Mouse (Mus musculus) midbrain, embryonic 15.5 days (tissue): ENCODE data around the gene Rph3al. TPM values are rescaled to one million over a fixed set of nuclear protein-coding genes. Genes with fewer than 3 reads are reported as not detected.

Experiments used
- ATAC-seq: fragments of 200-750 bp; cut with Nextera tagmentation; replicated peaks from 2 replicates; pipeline ENCODE4 v1.8.0; 2017; ENCODE audit warnings: moderate TSS enrichment
- H3K27ac ChIP-seq: fragments of 300-500 bp; sonication (generic); 2 replicates; pipeline ENCODE4 v1.5.1; 2015; ENCODE audit warnings: mild to moderate bottlenecking, inconsistent platforms
- H3K27me3 ChIP-seq: fragments of 300-500 bp; sonication (generic); replicated peaks from 2 replicates; pipeline ENCODE4 v1.6.1; 2015; ENCODE audit warnings: inconsistent platforms
- H3K36me3 ChIP-seq: fragments of 300-500 bp; sonication (generic); replicated peaks from 2 replicates; pipeline ENCODE4 v1.6.1; 2015; ENCODE audit warnings: inconsistent platforms
- H3K4me1 ChIP-seq: fragments of 300-500 bp; sonication (generic); 2 replicates; pipeline ENCODE4 v1.6.1; 2015; ENCODE audit warnings: inconsistent platforms
- H3K4me2 ChIP-seq: fragments of 300-500 bp; sonication (generic); 2 replicates; pipeline ENCODE4 v1.6.1; 2015; ENCODE audit warnings: inconsistent platforms, mild to moderate bottlenecking, moderate library complexity
- H3K4me3 ChIP-seq: fragments of 300-500 bp; sonication (generic); 2 replicates; pipeline ENCODE4 v1.5.1; 2015; ENCODE audit warnings: mild to moderate bottlenecking, inconsistent platforms
- H3K9ac ChIP-seq: fragments of 300-500 bp; sonication (generic); 2 replicates; pipeline ENCODE4 v1.6.1; 2015; ENCODE audit warnings: mild to moderate bottlenecking, inconsistent platforms
- H3K9me3 ChIP-seq: fragments of 300-500 bp; sonication (generic); 2 replicates; pipeline ENCODE4 v1.6.1; 2016; ENCODE audit warnings: inconsistent platforms
- WGBS: fragments of 180-500 bp; shearing (Covaris S2); methylation state at CpG from one replicate; pipeline ENCODE4 v1.1.7; 2015; ENCODE audit warnings: mixed read lengths; 5-methylcytosine and 5-hydroxymethylcytosine counted together
- polyA plus RNA-seq: library from polyadenylated mRNA; unstranded; fragments of >200 nt; fragmentation: Nextera tagmentation; extraction: Ambion mirVana; gene quantifications from 2 replicates; pipeline ENCODE4 v1.2.1, GENCODE M21; 2015

The Rph3al gene
- polyA plus RNA-seq, 1 experiment from 2014 or later: 3.2 TPM

- Histone ChIP-seq H3K9me3 (no peaks in the 10 kb centered on the region), H3K36me3 (no peaks in the 10 kb centered on the region), H3K4me3 (no peak overlapping the region), H3K4me1 (peaks cover 26% of the 10 kb centered on the region), H3K27ac (peak overlapping the region; percentile 35), H3K9ac (no peak overlapping the region), H3K4me2 (no peak overlapping the region), H3K27me3 (no peaks in the 10 kb centered on the region)
- 0 out of 2 replicates have a peak, but pooled peaks have one; percentile 32 for ATAC-seq
- 34% methylated on average over 9 of the region's 9 CpGs for WGBS
Measured at GRCm38 (mm10) chr11:75899676-75900075, 38.6 kb downstream of the Rph3al start.

GRCm38 (mm10) chr11:75898532-75898931, 39.7 kb downstream of the Rph3al start:
- no peak overlapping the region for H3K9ac ChIP-seq
- ATAC-seq: no peak

GRCm38 (mm10) chr11:75894791-75895420, 43.3 kb downstream of the Rph3al start:
- Histone ChIP-seq H3K27me3 (no peaks in the 10 kb centered on the region), H3K4me1 (peaks cover 21% of the 10 kb centered on the region), H3K27ac (no peak overlapping the region), H3K9ac (no peak overlapping the region), H3K36me3 (no peaks in the 10 kb centered on the region), H3K4me3 (no peak overlapping the region), H3K4me2 (no peak overlapping the region), H3K9me3 (no peaks in the 10 kb centered on the region)
- 66% methylated on average over 12 of the region's 12 CpGs for WGBS
- ATAC-seq: no peak

More at GRCm38 (mm10) chr11:75898532-75898931, 39.7 kb downstream of the Rph3al start:
- WGBS: 93% methylated on average over 9 of the region's 9 CpGs
- Histone ChIP-seq H3K4me1 (peaks cover 27% of the 10 kb centered on the region), H3K9me3 (no peaks in the 10 kb centered on the region), H3K4me3 (no peak overlapping the region), H3K36me3 (no peaks in the 10 kb centered on the region), H3K27me3 (no peaks in the 10 kb centered on the region), H3K4me2 (no peak overlapping the region), H3K27ac (no peak overlapping the region)

- H3K4me2 ChIP-seq: no peak overlapping the region
- H3K9me3 ChIP-seq: no peaks in the 10 kb centered on the region
- H3K36me3 ChIP-seq: no peaks in the 10 kb centered on the region
- H3K4me1 ChIP-seq: 0 out of 2 replicates have a peak, but pooled peaks cover 11% of the 10 kb centered on the region
- H3K27ac ChIP-seq: no peak overlapping the region
- 60% methylated on average over 2 of the region's 2 CpGs for WGBS
- no peak overlapping the region for H3K9ac ChIP-seq
- ATAC-seq: no peak
- H3K4me3 ChIP-seq: no peak overlapping the region
- no peaks in the 10 kb centered on the region for H3K27me3 ChIP-seq
Measured at GRCm38 (mm10) chr11:75893956-75894355, 44.3 kb downstream of the Rph3al start.

GRCm38 (mm10) chr11:75887349-75887748, 50.9 kb downstream of the Rph3al start:
- Histone ChIP-seq H3K4me2 (no peak overlapping the region), H3K27ac (no peak overlapping the region), H3K4me3 (no peak overlapping the region), H3K36me3 (no peaks in the 10 kb centered on the region), H3K9me3 (no peaks in the 10 kb centered on the region), H3K4me1 (no peaks in the 10 kb centered on the region), H3K27me3 (no peaks in the 10 kb centered on the region), H3K9ac (no peak overlapping the region)
- WGBS: 72% methylated on average over 3 of the region's 3 CpGs
- no peak for ATAC-seq

GRCm38 (mm10) chr11:75881234-75881633, 57.0 kb downstream of the Rph3al start:
- H3K9ac ChIP-seq: no peak overlapping the region
- H3K4me3 ChIP-seq: no peak overlapping the region
- WGBS: 87% methylated on average over 3 of the region's 3 CpGs
- H3K4me1 ChIP-seq: peaks cover 5% of the 10 kb centered on the region
- no peak for ATAC-seq
- no peaks in the 10 kb centered on the region for H3K36me3 ChIP-seq
- H3K27ac ChIP-seq: no peak overlapping the region
- no peaks in the 10 kb centered on the region for H3K9me3 ChIP-seq
- no peak overlapping the region for H3K4me2 ChIP-seq
- no peaks in the 10 kb centered on the region for H3K27me3 ChIP-seq

- no peak for ATAC-seq
- Histone ChIP-seq H3K9ac (no peak overlapping the region), H3K9me3 (no peaks in the 10 kb centered on the region), H3K4me2 (no peak overlapping the region), H3K4me1 (peaks cover 6% of the 10 kb centered on the region), H3K4me3 (no peak overlapping the region), H3K27ac (no peak overlapping the region), H3K36me3 (no peaks in the 10 kb centered on the region), H3K27me3 (no peaks in the 10 kb centered on the region)
- WGBS: 65% methylated on average over 8 of the region's 8 CpGs
Measured at GRCm38 (mm10) chr11:75880064-75880463, 58.2 kb downstream of the Rph3al start.

- no peaks in the 10 kb centered on the region for H3K36me3 ChIP-seq
- peaks cover 6% of the 10 kb centered on the region for H3K4me1 ChIP-seq
- no peak overlapping the region for H3K27ac ChIP-seq
- ATAC-seq: no peak
- 93% methylated on average over 8 of the region's 8 CpGs for WGBS
- no peak overlapping the region for H3K9ac ChIP-seq
- no peaks in the 10 kb centered on the region for H3K9me3 ChIP-seq
- no peak overlapping the region for H3K4me2 ChIP-seq
- H3K4me3 ChIP-seq: no peak overlapping the region
- no peaks in the 10 kb centered on the region for H3K27me3 ChIP-seq
Measured at GRCm38 (mm10) chr11:75878460-75878859, 59.8 kb downstream of the Rph3al start.

- H3K4me1 ChIP-seq: peaks cover 6% of the 10 kb centered on the region
- no peaks in the 10 kb centered on the region for H3K9me3 ChIP-seq
- H3K4me3 ChIP-seq: no peak overlapping the region
- no peak overlapping the region for H3K27ac ChIP-seq
- no peak for ATAC-seq
- whole genome bisulfite sequencing: 42% methylated on average over 14 of the region's 15 CpGs
- no peaks in the 10 kb centered on the region for H3K27me3 ChIP-seq
- H3K9ac ChIP-seq: no peak overlapping the region
- H3K36me3 ChIP-seq: no peaks in the 10 kb centered on the region
- no peak overlapping the region for H3K4me2 ChIP-seq
Measured at GRCm38 (mm10) chr11:75876043-75876780, 62.0 kb downstream of the Rph3al start.

- no peak for ATAC-seq
- H3K27ac ChIP-seq: no peak overlapping the region
- H3K4me2 ChIP-seq: no peak overlapping the region
- peaks cover 21% of the 10 kb centered on the region for H3K4me1 ChIP-seq
- H3K27me3 ChIP-seq: no peaks in the 10 kb centered on the region
- H3K9ac ChIP-seq: no peak overlapping the region
- 86% methylated on average over 1 of the region's 1 CpGs for WGBS
- H3K4me3 ChIP-seq: no peak overlapping the region
- no peaks in the 10 kb centered on the region for H3K9me3 ChIP-seq
- no peaks in the 10 kb centered on the region for H3K36me3 ChIP-seq
Measured at GRCm38 (mm10) chr11:75871688-75872087, 66.5 kb downstream of the Rph3al start.

GRCm38 (mm10) chr11:75870947-75871346, 67.3 kb downstream of the Rph3al start:
- Histone ChIP-seq H3K27ac (peak overlapping the region; percentile 40; the same call in 1 of the 2 replicates), H3K36me3 (no peaks in the 10 kb centered on the region), H3K4me1 (peaks cover 18% of the 10 kb centered on the region), H3K4me3 (no peak overlapping the region), H3K9me3 (no peaks in the 10 kb centered on the region), H3K4me2 (no peak overlapping the region), H3K9ac (no peak overlapping the region), H3K27me3 (no peaks in the 10 kb centered on the region)
- ATAC-seq: 0 out of 2 replicates have a peak, but pooled peaks have one; percentile 52
- WGBS: 43% methylated on average over 4 of the region's 4 CpGs

- WGBS: 55% methylated on average over 5 of the region's 5 CpGs
- H3K4me1 ChIP-seq: peaks cover 24% of the 10 kb centered on the region
- no peak overlapping the region for H3K4me3 ChIP-seq
- no peaks in the 10 kb centered on the region for H3K36me3 ChIP-seq
- ATAC-seq: 0 out of 2 replicates have a peak, but pooled peaks have one; percentile 30
- H3K4me2 ChIP-seq: no peak overlapping the region
- H3K9ac ChIP-seq: no peak overlapping the region
- no peaks in the 10 kb centered on the region for H3K27me3 ChIP-seq
- peak overlapping the region; percentile 32; the same call in 1 of the 2 replicates for H3K27ac ChIP-seq
- no peaks in the 10 kb centered on the region for H3K9me3 ChIP-seq
Measured at GRCm38 (mm10) chr11:75870386-75870785, 67.8 kb downstream of the Rph3al start.
